Mouse (Mus musculus): ENCODE measurements around the gene Casz1.

Casz1 gene

GRCm38 (mm10) chr4:148930721-148931229 lies 126.5 kb downstream of the Casz1 start:
- DNase-seq (ENCODE audit: low read depth, low spot score), result no peak

DNA sequence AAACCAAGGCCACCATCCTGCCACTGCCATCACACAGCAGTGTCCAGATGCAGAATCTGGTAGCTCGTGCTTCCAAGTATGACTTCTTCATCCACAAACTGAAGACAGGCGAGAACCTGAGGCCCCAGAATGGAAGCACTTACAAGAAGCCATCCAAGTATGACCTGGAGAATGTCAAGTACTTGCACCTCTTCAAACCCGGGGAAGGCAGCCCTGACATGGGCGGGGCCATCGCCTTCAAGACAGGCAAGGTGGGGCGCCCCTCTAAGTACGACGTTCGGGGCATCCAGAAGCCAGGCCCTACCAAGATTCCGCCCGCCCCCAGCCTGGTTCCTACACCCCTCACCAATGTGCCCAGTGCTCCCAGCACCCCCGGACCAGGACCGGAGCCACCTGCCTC lies 128.9 kb downstream of the Casz1 start:
- DNase-seq (ENCODE audit: low read depth, low spot score), result no peak

- DNase-seq (ENCODE audit: low read depth, low spot score), result no peak
These were observed 131.0 kb downstream of the Casz1 start for GRCm38 (mm10) chr4:148935211-148935610.

DNA sequence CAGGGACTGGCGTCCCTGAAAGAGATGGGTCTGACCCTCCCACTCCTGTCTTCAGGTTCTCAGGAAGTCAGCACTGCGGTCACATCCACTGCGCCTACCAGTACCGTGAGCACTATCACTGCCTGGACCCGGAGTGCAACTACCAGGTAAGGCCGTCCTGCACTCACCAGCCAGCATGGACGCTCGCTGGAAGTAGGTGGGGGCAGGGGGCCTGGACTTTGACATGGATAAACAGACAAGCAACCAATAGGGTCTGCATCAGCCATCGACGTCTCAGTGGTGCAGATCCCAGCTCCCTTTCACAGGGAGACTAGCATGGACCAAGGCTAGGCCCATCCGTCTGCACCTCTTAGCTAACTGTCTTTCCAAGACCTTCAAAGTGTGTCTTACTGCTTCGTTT lies 131.9 kb downstream of the Casz1 start:
- no peak for DNase-seq (ENCODE audit: low read depth, low spot score)

DNA sequence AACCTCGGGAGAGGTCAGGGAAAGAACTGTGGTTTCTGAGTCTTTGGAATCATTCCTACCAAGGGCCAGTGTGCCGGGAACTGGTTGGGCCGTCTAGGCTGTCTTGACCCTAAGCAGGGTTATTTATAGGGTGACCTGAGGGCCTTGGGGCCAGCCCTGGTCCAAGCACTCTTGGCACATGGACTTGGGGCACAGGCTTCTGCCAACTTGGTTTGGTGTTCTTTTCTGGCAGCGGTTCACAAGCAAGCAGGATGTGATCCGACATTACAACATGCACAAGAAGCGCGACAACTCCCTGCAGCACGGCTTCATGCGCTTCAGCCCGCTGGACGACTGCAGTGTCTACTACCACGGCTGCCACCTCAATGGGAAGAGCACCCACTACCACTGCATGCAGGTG lies 132.5 kb downstream of the Casz1 start:
- peak; percentile 93 for DNase-seq (ENCODE audit: low read depth, low spot score)

- DNase-seq (ENCODE audit: low read depth, low spot score), result no peak
These were observed 134.3 kb downstream of the Casz1 start for GRCm38 (mm10) chr4:148938546-148938945.

DNA sequence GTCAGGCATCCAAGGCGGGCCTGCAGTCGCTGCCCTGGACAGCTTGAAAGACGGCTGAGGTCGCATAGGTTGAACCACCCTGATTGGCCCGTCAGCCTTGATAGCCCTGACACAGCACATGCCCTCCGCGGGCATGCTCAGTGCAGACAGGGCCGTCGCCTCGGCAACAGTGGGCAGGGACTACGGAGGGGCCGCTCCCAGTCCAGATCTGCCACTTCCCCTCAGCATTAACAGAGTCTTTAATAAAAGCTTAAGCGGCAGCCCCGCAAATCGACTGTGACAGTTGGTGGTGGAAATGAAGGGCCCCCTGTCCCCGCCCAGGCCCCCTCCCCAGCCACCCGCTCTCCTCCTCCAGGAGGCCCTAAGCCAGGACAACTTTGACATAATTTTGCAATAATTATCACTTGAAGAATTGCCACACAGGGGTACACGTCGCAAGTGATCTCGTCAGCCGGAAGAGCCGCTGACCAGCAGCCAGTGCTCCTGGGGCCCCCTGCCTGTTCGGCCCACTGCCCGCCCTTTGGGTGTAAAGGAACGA lies 136.5 kb downstream of the Casz1 start:
- DNase-seq (ENCODE audit: low read depth, low spot score), result peak; percentile 48

- DNase-seq (ENCODE audit: low read depth, low spot score), result no peak
These were observed 137.1 kb downstream of the Casz1 start for GRCm38 (mm10) chr4:148941321-148941720.

DNA sequence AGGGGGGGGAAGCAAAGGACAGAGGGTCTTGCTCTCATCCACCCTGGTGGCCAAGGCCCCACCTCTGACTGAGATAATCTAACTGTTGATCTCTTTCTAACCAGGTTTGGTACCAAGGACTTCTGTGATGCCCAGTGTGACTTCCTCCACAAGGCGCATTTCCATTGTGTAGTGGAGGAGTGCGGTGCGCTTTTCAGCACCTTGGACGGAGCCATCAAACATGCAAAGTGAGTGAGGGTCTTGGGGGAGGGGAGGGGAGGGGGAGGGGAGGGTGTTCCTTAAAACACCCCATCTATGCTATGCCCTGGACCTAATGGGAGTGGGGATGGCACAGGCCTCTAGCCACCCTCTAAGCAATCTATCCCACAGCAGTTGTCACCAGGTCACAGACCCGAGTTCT lies 138.9 kb downstream of the Casz1 start:
- no peak for DNase-seq (ENCODE audit: low read depth, low spot score)

GRCm38 (mm10) chr4:148945476-148945881 lies 141.2 kb downstream of the Casz1 start:
- DNase-seq (ENCODE audit: low read depth, low spot score), result peak; percentile 30

DNA sequence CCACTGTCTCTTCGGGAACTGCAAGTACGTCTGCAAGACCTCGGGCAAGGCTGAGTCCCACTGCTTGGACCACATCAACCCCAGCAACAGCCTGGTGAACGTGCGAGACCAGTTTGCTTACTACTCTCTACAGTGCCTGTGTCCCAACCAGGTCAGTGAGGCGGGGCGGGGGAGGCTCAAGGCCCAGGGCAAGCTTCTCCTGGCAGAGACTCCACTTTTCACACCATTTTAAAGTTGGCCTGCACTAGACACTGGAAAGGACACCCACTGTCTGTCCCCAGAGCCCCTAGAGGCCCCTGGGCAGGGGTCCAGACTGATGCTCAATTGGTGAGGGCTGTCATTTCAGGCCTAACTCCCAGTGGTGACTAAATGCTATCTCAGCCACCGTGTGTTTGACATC lies 141.8 kb downstream of the Casz1 start:
- DNase-seq (ENCODE audit: low read depth, low spot score), result peak; percentile 60

DNA sequence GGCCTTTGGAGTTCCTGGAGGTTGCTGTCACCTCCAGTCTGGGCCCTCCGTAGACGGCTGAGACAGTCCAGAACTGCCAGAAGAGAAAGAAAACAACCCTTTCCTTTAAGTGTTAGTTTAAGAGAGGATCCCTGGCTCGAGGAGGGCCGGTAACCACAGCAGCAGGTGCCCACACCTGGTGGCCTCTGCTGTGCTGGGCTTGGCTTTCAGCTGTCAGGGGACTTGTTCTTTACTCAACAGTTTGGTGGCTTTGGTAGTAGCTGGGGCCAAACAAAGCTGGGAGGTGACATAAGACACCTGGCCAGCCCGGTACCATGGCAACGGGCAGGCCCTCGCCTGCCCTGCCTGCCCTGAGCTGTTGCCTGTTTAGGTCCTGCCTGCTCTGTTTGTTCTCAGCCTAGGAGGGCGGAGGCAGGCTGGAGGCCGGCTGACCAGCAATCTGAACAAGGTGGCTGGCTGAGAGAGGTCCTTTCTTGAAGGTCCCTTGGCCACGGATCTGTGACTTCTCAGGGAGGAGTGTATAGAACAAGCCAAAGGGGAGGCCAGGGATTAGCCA lies 143.7 kb downstream of the Casz1 start:
- DNase-seq (ENCODE audit: low read depth, low spot score), result no peak

- DNase-seq (ENCODE audit: low read depth, low spot score), result no peak
These were observed 146.3 kb downstream of the Casz1 start for GRCm38 (mm10) chr4:148950487-148950886.

- peak; percentile 62 for DNase-seq (ENCODE audit: low read depth, low spot score)
These were observed 146.9 kb downstream of the Casz1 start for GRCm38 (mm10) chr4:148950932-148951650.

GRCm38 (mm10) chr4:148951821-148952291 lies 147.6 kb downstream of the Casz1 start:
- no peak for DNase-seq (ENCODE audit: low read depth, low spot score)

- DNase-seq (ENCODE audit: low read depth, low spot score), result no peak
These were observed 148.3 kb downstream of the Casz1 start for GRCm38 (mm10) chr4:148952328-148953222.

DNA sequence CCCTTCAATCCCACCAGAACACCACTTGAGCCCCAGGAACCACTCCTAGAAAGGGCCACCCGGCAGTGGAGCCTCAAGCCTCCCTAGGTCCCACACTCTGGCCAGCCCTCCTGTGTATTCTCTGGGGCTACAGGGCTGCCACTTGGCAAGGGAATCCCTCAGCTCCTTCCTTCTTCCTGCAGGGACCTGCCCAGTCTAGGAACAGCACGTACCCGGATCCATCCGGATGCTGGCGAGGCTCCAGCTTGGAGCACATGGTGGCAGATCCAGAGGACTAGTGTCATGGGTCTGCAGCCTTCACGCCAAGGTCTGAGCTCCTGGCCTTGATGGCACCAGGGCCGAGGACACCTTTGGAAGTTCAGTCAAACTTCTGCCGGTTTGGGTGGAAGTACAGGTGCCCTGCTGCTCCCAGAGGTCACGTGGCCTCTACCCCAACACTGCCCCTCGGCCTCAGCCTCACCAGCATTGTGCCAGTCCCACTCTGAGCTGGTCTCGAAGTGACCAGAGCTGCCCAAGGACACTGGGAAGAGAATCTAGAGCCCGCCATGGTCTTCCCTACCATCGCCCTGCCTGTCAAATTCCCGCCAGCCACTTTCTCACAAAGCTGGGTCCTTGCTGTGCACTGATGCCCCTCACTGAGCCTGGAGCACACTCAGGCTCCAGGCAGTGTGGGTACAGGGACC lies 151.0 kb downstream of the Casz1 start:
- DNase-seq (ENCODE audit: low read depth, low spot score), result peak; percentile 80

DNA sequence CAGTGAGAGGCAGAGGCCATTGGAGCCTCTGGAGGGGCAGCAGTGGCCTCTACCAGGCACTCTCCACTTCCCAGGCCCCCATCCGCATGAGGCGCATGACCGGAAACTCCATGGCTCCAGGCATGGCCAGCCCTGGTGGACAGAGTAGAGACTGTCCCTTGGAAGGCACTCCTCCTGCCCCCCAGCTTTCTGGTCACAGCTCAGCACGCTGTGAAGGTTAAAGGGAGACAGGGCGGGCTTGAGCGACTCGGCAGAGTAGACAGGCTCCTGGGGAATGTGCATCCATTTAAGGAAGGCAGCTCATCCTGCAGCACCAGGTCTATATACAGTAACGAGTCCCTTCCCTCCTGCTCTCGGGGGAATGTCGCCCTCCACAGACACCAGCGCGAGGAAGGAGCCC lies 155.8 kb downstream of the Casz1 start:
- DNase-seq (ENCODE audit: low read depth, low spot score), result no peak

- DNase-seq (ENCODE audit: low read depth, low spot score), result no peak
These were observed 156.9 kb downstream of the Casz1 start for GRCm38 (mm10) chr4:148961081-148961480.

DNA sequence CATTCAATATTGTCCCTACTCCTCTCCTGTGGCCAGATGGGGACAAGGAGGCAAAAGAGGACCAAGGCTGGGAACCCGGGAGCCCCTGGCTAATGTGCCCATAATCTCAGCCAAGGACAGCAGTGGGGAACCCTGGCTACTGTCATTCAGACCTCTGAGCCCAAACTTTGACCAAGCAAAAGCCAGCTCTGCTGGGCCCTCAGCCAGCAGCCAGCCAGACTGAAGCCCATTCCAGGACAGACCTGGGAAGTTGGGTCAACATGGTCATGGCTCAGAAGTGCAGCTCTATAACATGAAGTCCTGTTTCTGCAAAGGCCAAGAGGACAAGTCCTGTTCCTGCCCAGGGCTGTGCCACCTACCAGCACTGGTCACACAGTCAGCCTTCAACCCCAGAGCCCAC lies 157.9 kb downstream of the Casz1 start:
- DNase-seq (ENCODE audit: low read depth, low spot score), result no peak
